Mouse (Mus musculus) C2C12 (cell line): ENCODE results near the gene Oasl1.

Experiments
- CTCF ChIP-seq: IDR thresholded peaks from one replicate; pipeline ENCODE4 v1.5.1; 2011; ENCODE audit not compliant: control insufficient read depth, insufficient read depth, insufficient read length
- FOSL1 ChIP-seq: IDR thresholded peaks from one replicate; pipeline ENCODE4 v1.8.0; 2011; ENCODE audit warnings: mild to moderate bottlenecking, low read length; ENCODE audit not compliant: poor library complexity, insufficient read depth, severe bottlenecking
- MYOD1 ChIP-seq: IDR thresholded peaks from one replicate; pipeline ENCODE4 v1.6.1; 2011; ENCODE audit warnings: low read depth; ENCODE audit not compliant: control insufficient read depth, insufficient read length

DNA sequence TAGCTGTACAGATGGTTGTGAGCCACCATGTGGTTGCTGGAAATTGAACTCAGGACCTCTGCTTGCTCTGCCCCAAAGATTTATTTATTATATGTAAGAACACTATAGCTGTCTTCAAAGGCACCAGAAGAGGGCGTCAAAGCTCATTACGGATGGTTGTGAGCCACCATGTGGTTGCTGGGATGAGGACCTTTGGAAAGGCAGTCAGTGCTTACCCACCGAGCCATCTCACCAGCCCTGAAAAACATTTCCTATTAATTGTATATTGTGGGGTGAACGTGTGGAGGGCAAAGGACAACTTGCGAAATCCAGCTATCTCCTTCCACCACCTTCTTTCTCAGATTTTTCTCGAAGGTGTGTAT is 55.8 kb downstream of the Oasl1 start:
- TF ChIP-seq MYOD1 (no peak), CTCF (no peak), FOSL1 (no peak)
